Mouse (Mus musculus) limb, embryonic 13.5 days (tissue): ENCODE results near the gene Hoxd11. TPM values are rescaled to one million over a fixed set of nuclear protein-coding genes. Genes with fewer than 3 reads are reported as not detected.

Experiments
- ATAC-seq: fragments of 200-750 bp; cut with Nextera tagmentation; 2 replicates; pipeline ENCODE4 v1.8.0; 2017; ENCODE audit warnings: low read depth, moderate number of reproducible peaks, moderate TSS enrichment; ENCODE audit not compliant: low FRiP score
- H3K27ac ChIP-seq: fragments of 300-500 bp; sonication (generic); 2 replicates; pipeline ENCODE4 v1.5.1; 2015; ENCODE audit warnings: inconsistent platforms, mild to moderate bottlenecking, moderate library complexity
- H3K27me3 ChIP-seq: fragments of 300-500 bp; sonication (generic); 2 replicates; pipeline ENCODE4 v1.6.1; 2015; ENCODE audit warnings: mild to moderate bottlenecking, inconsistent platforms
- H3K36me3 ChIP-seq: fragments of 300-500 bp; sonication (generic); 2 replicates; pipeline ENCODE4 v1.6.1; 2015; ENCODE audit warnings: inconsistent platforms, mild to moderate bottlenecking, moderate library complexity
- H3K4me1 ChIP-seq: fragments of 300-500 bp; sonication (generic); 2 replicates; pipeline ENCODE4 v1.6.1; 2015; ENCODE audit warnings: inconsistent platforms
- H3K4me2 ChIP-seq: fragments of 300-500 bp; sonication (generic); replicated peaks from 2 replicates; pipeline ENCODE4 v1.6.1; 2015; ENCODE audit warnings: inconsistent platforms, mild to moderate bottlenecking, moderate library complexity
- H3K4me3 ChIP-seq: fragments of 300-500 bp; sonication (generic); 2 replicates; pipeline ENCODE4 v1.5.1; 2015; ENCODE audit warnings: moderate library complexity, mild to moderate bottlenecking, inconsistent platforms
- H3K9ac ChIP-seq: fragments of 300-500 bp; sonication (generic); 2 replicates; pipeline ENCODE4 v1.6.1; 2015; ENCODE audit warnings: mild to moderate bottlenecking, inconsistent platforms
- H3K9me3 ChIP-seq: fragments of 300-500 bp; sonication (generic); 2 replicates; pipeline ENCODE4 v1.6.1; 2016; ENCODE audit warnings: inconsistent platforms
- WGBS: fragments of 180-500 bp; shearing (Covaris S2); methylation state at CpG from one replicate; pipeline ENCODE4 v1.1.7; 2015; 5-methylcytosine and 5-hydroxymethylcytosine counted together
- polyA plus RNA-seq: library from polyadenylated mRNA; unstranded; fragments of >200 nt; fragmentation: Nextera tagmentation; extraction: Ambion mirVana; gene quantifications from 2 replicates; pipeline ENCODE4 v1.2.1, GENCODE M21; 2015

Gene Hoxd11
- polyA plus RNA-seq, 1 experiment from 2014 or later, result 19.1 TPM

DNA sequence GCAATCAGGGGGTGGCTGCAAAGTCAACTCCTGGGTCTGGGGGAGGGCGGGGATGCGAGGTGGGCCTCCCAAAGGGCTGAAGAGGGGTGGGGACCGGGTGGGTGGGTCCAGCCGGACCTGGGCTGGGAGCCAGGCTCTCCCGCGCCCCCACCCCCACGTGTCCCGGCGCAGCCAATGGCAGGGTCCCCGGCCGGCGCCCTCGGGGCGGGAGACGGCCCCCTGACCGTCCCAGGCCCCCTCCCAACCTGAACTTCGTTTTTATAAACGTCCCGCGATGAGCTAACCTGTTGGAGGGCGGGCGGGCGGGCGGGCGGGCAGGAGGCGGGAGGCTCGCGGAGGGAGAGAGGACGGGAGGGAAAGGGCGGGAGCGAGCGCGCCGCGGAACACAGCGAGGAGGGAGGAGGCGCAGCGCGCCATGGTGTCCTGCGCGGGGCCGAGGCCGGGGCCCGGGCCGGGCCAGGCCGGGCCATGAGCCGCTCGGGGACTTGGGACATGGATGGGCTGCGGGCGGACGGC is 11.5 kb upstream of the Hoxd11 start, which contains the start of gene Hoxd13:
Gene Hoxd13 (plus strand): TSS at position 469 of the 516 bp plus-strand sequence.
- peak within 1 kb of the TSS; percentile 79 for H3K4me3 ChIP-seq
- peaks cover 49% of the 10 kb centered on the region for H3K27me3 ChIP-seq
- peak within 1 kb of the TSS; percentile 97 for H3K9ac ChIP-seq
- peaks cover 7% of the 10 kb centered on the region; the same call in 1 of the 2 replicates for H3K36me3 ChIP-seq
- H3K4me2 ChIP-seq, result peak within 1 kb of the TSS; percentile 68
- H3K27ac ChIP-seq, result peak within 1 kb of the TSS; percentile 96
- 0% methylated on average over 29 of the region's 51 CpGs for WGBS
- peaks cover 10% of the 10 kb centered on the region; the same call in 1 of the 2 replicates for H3K4me1 ChIP-seq
- H3K9me3 ChIP-seq, result no peaks in the 10 kb centered on the region
- ATAC-seq, result peak; percentile 86

DNA sequence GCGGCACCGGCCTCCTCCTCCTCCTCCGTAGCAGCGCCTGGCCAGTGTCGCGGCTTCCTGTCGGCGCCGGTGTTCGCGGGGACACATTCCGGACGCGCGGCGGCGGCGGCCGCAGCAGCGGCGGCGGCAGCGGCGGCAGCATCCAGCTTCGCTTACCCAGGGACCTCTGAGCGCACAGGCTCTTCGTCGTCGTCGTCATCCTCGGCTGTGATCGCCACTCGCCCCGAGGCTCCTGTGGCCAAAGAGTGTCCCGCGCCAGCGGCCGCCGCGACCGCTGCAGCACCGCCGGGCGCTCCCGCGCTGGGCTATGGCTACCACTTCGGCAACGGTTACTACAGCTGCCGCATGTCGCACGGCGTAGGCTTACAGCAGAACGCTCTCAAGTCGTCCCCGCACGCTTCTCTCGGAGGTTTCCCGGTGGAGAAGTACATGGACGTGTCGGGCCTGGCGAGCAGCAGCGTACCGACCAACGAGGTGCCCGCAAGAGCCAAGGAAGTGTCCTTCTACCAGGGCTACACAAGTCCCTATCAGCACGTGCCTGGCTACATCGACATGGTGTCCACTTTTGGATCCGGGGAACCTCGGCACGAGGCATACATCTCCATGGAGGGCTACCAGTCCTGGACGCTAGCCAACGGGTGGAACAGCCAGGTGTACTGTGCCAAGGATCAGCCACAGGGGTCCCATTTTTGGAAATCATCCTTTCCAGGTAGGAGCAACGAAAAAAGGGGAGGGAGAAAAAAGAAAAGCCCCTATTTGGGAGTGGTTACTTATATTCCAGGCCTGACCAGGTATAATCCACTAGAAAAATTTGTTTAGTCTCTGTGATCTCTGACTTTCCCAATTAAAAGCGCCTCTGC is 10.8 kb upstream of the Hoxd11 start:
- H3K4me1 ChIP-seq, result peaks cover 15% of the 10 kb centered on the region
- under 1% methylated on average over 65 of the region's 74 CpGs for WGBS
- peak overlapping the region; percentile 79 for H3K4me3 ChIP-seq
- peak overlapping the region; percentile 96 for H3K27ac ChIP-seq
- peak overlapping the region; percentile 97 for H3K9ac ChIP-seq
- H3K4me2 ChIP-seq, result peak overlapping the region; percentile 68
- no peak for ATAC-seq
- peaks cover 48% of the 10 kb centered on the region for H3K27me3 ChIP-seq
- no peaks in the 10 kb centered on the region for H3K9me3 ChIP-seq
- peaks cover 7% of the 10 kb centered on the region; the same call in 1 of the 2 replicates for H3K36me3 ChIP-seq

DNA sequence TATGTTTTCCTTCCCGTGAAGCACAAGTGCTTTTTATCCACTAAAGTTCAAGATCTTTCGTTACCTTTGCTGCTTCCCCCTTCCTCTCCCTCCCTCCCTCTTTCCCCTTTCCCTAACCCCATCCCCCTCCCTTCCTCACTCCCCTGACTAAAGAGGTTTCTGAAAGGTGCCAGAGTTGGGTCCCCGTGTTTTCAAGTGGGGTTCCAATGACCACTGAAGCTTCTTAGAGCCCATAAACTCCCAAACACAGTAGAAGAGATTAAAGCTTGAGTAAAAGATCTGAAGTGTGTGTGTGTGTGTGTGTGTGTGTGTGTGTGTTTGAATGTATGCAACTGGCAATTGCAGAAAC is 10.2 kb upstream of the Hoxd11 start:
- peaks cover 7% of the 10 kb centered on the region; the same call in 1 of the 2 replicates for H3K36me3 ChIP-seq
- no peaks in the 10 kb centered on the region for H3K9me3 ChIP-seq
- 0% methylated on average over 3 of the region's 3 CpGs for WGBS
- peak overlapping the region; percentile 97 for H3K9ac ChIP-seq
- H3K4me3 ChIP-seq, result peak overlapping the region; percentile 79
- H3K4me1 ChIP-seq, result peaks cover 20% of the 10 kb centered on the region
- no peak for ATAC-seq
- peak overlapping the region; percentile 96 for H3K27ac ChIP-seq
- H3K4me2 ChIP-seq, result peak overlapping the region; percentile 68
- peaks cover 48% of the 10 kb centered on the region for H3K27me3 ChIP-seq

DNA sequence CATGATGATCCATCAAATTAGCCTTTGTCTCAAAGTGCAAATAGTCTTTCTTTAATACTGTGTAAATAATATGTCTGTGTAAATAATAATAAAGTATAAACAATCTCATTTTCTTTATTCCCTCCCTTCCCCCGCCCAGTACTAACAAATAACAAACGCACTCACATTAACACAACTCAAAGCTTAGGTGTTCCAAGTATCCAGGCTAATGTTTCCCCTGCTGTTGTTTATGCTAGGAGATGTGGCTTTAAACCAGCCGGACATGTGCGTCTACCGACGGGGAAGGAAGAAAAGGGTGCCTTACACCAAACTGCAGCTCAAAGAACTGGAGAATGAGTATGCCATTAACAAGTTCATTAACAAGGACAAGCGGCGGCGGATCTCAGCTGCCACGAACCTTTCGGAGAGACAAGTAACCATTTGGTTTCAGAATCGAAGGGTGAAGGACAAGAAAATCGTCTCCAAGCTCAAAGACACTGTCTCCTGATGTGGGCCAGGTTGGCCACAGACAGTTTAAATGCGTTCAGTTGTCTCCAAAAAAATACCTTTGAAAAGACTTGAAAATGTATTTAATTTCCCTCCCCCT is 9.6 kb upstream of the Hoxd11 start:
- peaks cover 21% of the 10 kb centered on the region for H3K4me1 ChIP-seq
- no peaks in the 10 kb centered on the region for H3K9me3 ChIP-seq
- ATAC-seq, result no peak
- peak overlapping the region; percentile 97 for H3K9ac ChIP-seq
- H3K4me3 ChIP-seq, result peak overlapping the region; percentile 79
- H3K4me2 ChIP-seq, result peak overlapping the region; percentile 68
- peak overlapping the region; percentile 96; the same call in 1 of the 2 replicates for H3K27ac ChIP-seq
- peaks cover 48% of the 10 kb centered on the region for H3K27me3 ChIP-seq
- WGBS, result 5% methylated on average over 14 of the region's 14 CpGs
- H3K36me3 ChIP-seq, result peaks cover 7% of the 10 kb centered on the region; the same call in 1 of the 2 replicates

DNA sequence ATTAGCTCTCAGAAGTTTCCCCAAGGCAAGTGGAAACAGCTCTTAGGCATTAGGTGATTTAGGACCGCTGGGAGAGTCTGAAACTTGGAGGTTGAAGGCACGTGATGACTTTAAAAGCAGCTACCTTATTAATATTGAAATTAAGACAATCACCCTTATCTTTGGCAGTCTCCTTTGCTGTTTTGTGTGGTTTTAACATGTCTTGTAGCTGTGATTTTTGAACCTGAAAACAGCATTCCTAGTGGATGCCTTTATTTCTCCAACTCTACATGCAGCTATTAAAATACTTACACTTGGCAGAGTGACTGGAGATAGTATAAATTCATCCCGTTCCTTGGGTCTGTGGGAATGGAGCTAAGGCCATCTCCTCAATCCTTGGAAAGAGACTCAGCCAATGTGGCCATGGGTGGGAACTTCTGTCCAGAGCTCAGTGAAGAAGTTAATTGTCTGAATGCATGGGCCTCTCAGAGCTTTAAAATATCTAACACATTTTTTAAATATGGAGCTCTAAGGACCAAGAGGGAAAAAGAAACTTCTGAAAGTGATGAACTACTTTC is 8.6 kb upstream of the Hoxd11 start:
- WGBS, result 7% methylated on average over 3 of the region's 3 CpGs
- no peaks in the 10 kb centered on the region for H3K9me3 ChIP-seq
- H3K4me3 ChIP-seq, result peak overlapping the region; percentile 79
- no peak for ATAC-seq
- H3K27ac ChIP-seq, result peak overlapping the region; percentile 61; the same call in 1 of the 2 replicates
- peak overlapping the region; percentile 75 for H3K4me2 ChIP-seq
- peaks cover 28% of the 10 kb centered on the region for H3K4me1 ChIP-seq
- peaks cover 7% of the 10 kb centered on the region; the same call in 1 of the 2 replicates for H3K36me3 ChIP-seq
- peak overlapping the region; percentile 97 for H3K9ac ChIP-seq
- peaks cover 55% of the 10 kb centered on the region for H3K27me3 ChIP-seq

DNA sequence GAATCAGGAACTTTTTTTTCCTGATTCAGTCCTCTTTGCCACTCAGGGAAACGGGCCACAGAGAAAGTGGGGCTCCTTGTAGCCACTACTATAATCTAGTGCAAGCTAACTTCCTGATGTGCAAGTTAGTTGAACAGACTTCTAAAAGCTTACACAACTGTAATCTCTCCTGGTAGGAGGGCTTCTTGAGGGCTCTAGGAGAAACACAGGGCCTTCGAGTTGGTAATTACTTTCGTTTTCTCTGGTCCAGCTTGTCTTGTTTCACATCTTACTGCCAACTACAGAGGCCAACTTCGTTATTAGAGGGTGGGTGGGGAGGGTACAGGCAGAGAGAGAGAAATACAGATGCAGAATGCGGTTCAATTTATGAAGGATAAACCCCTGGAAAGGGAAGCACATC is 7.5 kb upstream of the Hoxd11 start:
- Histone ChIP-seq H3K36me3 (peaks cover 7% of the 10 kb centered on the region; the same call in 1 of the 2 replicates), H3K9ac (peak overlapping the region; percentile 97), H3K27ac (peak overlapping the region; percentile 97), H3K4me2 (peak overlapping the region; percentile 75), H3K4me1 (peaks cover 28% of the 10 kb centered on the region), H3K9me3 (no peaks in the 10 kb centered on the region), H3K4me3 (peak overlapping the region; percentile 79), H3K27me3 (peaks cover 57% of the 10 kb centered on the region)
- no peak for ATAC-seq
- 15% methylated on average over 5 of the region's 5 CpGs for WGBS

DNA sequence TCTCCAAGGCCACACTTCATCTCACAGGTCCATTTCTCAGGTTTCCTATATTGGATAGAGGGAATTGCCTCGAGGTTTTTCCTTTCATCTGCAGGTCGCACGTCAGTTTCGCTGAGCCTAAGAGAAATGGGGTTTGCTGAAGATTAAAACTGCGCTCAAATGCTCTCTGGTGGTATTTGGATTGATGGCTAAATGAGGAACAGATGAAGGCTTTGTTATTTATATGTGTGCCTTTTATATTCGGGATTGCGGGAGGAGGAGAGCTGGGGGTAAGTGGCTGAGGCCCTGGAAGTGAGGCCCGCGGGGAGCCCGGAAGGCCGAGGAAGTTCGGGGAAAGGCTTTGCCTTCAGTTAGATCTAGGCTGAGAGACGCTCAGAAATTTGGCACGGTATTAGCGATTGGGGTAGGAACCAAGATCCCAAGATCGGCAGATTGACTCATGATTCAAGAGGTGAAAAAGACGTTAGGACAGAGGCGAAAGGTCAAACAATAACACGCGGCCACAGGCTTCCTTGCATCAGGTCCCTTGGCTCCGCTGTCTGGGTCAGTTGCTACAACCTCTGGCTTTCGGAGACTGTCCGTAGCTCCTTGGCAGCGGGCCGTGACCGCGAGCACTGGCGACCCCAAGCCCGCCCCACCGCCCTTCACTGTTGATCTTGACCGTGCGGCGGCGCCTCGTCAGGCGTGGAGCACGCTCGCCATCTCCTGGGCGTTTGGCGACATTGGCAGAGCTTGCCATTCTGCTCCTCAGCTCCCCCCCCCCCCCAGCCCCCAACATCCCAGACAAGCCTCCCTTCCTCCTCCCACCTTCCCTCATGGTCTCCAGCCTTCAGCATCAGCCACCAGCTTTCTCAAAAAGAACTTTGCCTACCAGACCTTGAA is 6.6 kb upstream of the Hoxd11 start:
- peak overlapping the region; percentile 97 for H3K27ac ChIP-seq
- peaks cover 28% of the 10 kb centered on the region for H3K4me1 ChIP-seq
- peak overlapping the region; percentile 79 for H3K4me3 ChIP-seq
- peak overlapping the region; percentile 99 for H3K9ac ChIP-seq
- ATAC-seq, result peak; percentile 32; the same call in 1 of the 2 replicates
- H3K4me2 ChIP-seq, result peak overlapping the region; percentile 75
- H3K9me3 ChIP-seq, result no peaks in the 10 kb centered on the region
- peaks cover 7% of the 10 kb centered on the region; the same call in 1 of the 2 replicates for H3K36me3 ChIP-seq
- 2% methylated on average over 40 of the region's 40 CpGs for WGBS
- peaks cover 57% of the 10 kb centered on the region for H3K27me3 ChIP-seq

DNA sequence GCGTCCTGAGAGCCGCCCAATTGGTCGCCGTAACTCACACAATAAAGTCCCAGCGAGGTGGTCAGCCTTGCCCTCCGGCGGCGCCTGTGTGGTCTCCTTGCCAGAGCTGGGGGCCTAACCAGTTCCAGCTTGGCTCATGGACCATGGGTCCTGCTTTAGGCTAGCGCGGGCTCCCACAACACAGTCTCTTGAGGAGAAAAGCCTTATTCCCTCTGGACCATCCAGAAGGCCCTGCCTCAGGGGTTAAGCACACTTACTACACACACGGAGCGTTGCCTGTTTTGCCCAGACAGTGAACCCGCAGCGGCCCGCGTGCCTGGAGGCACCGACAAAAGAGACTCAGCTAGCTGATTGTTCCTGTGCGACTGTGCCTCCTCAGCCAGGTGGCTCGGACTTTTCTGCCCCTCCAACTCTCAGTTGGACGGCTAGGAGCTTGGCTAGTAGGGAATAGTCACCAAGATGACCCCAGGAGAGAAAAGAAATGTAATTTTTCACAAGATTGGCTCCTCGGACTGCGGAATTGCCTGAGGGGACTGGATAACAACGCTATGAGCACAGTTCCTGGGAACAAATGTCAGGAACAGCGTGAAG is 5.4 kb upstream of the Hoxd11 start:
- H3K27me3 ChIP-seq, result peaks cover 57% of the 10 kb centered on the region
- peak overlapping the region; percentile 97 for H3K27ac ChIP-seq
- peaks cover 7% of the 10 kb centered on the region; the same call in 1 of the 2 replicates for H3K36me3 ChIP-seq
- peak overlapping the region; percentile 99 for H3K9ac ChIP-seq
- WGBS, result 6% methylated on average over 24 of the region's 24 CpGs
- H3K9me3 ChIP-seq, result no peaks in the 10 kb centered on the region
- peak overlapping the region; percentile 75 for H3K4me2 ChIP-seq
- 0 out of 2 replicates have a peak, but pooled peaks have one; percentile 10 for ATAC-seq
- H3K4me1 ChIP-seq, result peaks cover 29% of the 10 kb centered on the region
- peak overlapping the region; percentile 79 for H3K4me3 ChIP-seq

DNA sequence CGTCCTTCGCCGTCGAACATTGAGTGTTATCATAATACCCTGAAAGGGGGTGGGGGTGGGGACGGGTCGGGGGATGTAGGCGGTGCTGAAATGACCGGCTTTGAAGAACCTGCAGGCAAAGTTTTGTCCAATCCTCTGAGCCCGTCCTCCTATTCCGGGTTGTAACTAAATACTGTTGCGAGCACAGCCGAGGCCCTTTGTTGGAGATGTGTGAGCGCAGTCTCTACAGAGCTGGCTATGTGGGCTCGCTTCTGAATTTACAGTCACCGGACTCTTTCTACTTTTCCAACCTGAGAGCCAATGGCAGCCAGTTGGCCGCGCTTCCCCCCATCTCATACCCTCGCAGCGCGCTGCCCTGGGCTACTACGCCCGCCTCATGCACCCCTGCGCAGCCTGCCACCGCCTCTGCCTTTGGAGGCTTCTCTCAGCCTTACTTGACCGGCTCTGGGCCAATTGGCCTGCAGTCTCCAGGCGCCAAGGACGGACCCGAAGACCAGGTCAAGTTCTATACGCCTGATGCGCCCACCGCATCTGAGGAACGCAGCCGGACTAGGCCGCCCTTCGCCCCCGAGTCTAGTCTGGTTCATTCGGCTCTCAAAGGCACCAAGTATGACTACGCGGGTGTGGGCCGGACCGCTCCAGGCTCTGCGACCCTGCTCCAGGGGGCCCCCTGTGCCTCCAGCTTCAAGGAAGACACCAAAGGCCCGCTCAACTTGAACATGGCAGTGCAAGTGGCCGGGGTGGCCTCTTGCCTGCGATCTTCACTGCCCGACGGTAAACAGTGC is 4.3 kb upstream of the Hoxd11 start, which contains the start of gene Hoxd12:
Gene Hoxd12 (plus strand): TSS at position 133 of the 785 bp plus-strand sequence.
- ATAC-seq, result peak; percentile 74
- H3K27me3 ChIP-seq, result peaks cover 58% of the 10 kb centered on the region
- H3K27ac ChIP-seq, result peak within 1 kb of the TSS; percentile 97

DNA sequence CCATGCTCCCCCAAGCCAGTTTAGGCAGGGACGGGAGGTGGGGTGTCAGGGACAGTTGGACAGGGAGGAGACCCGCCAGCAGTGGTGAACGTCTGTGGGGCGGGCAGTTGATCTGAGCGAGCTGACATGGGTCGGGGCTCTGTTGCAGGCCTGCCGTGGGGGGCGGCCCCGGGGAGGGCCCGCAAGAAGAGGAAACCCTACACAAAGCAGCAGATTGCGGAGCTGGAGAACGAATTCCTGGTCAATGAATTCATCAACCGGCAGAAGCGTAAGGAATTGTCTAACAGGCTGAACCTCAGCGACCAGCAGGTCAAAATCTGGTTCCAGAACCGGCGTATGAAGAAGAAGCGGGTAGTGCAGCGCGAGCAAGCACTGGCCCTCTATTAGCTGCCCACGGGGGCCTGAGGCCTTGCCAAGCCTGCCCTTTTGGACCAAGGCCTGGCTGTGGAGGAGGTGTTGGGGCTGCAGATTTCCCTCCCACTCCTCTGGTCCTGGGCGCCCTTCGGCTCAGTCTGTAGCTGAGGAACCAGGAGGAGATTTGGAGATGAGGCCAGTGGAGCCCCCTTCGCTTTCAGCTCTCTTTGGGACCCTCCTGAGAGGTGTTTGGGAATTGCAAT is 3.6 kb upstream of the Hoxd11 start:
- H3K4me2 ChIP-seq, result peak overlapping the region; percentile 75
- peak overlapping the region; percentile 99 for H3K9ac ChIP-seq
- 10% methylated on average over 24 of the region's 24 CpGs for WGBS
- H3K4me3 ChIP-seq, result peak overlapping the region; percentile 79
- ATAC-seq, result no peak
- H3K9me3 ChIP-seq, result no peaks in the 10 kb centered on the region
- peaks cover 32% of the 10 kb centered on the region for H3K4me1 ChIP-seq
- H3K27ac ChIP-seq, result peak overlapping the region; percentile 97
- H3K36me3 ChIP-seq, result peaks cover under 1% of the 10 kb centered on the region; the same call in 1 of the 2 replicates
- peaks cover 61% of the 10 kb centered on the region for H3K27me3 ChIP-seq

More for the DNA sequence above, 4.3 kb upstream of the Hoxd11 start, which contains the start of gene Hoxd12:
- Histone ChIP-seq H3K9me3 (no peaks in the 10 kb centered on the region), H3K4me1 (peaks cover 32% of the 10 kb centered on the region), H3K4me2 (peak within 1 kb of the TSS; percentile 75), H3K9ac (peak within 1 kb of the TSS; percentile 99), H3K4me3 (peak within 1 kb of the TSS; percentile 79), H3K36me3 (peaks cover 4% of the 10 kb centered on the region; the same call in 1 of the 2 replicates)
- 2% methylated on average over 47 of the region's 47 CpGs for WGBS
